Comparison of ENCODE assay signal across 8 mouse cellular contexts in genomic region chr7:24333304-24333986, GRCm38 (mm10). TPM values are rescaled to one million over a fixed set of nuclear protein-coding genes. Genes with fewer than 3 reads are reported as not detected.
DNase-seq lines count a peak whose midpoint lies in the region; ATAC-seq lines count a peak whose summit lies in the region.

Gene Tescl (minus strand): TSS chr7:24333936.

- peaks cover 20% of the 10 kb centered on the region for H3K27me3 ChIP-seq in liver, embryonic 11.5 days (replicated peaks; ENCODE audit: control insufficient read depth, insufficient read depth, low read length)
- H3K27me3 ChIP-seq in kidney, embryonic 16.5 days (ENCODE audit: insufficient read depth, low read length), result peaks cover 10% of the 10 kb centered on the region
- H3K27me3 ChIP-seq in neural tube, embryonic 15.5 days (replicated peaks), result peaks cover 19% of the 10 kb centered on the region

- H3K9ac ChIP-seq in liver, embryonic 11.5 days (ENCODE audit: low read depth, low read length), result no peak within 1 kb of the TSS
- 0 out of 2 replicates have a peak within 1 kb of the TSS, but pooled peaks have one; percentile 11 for H3K9ac ChIP-seq in kidney, embryonic 16.5 days (replicated peaks; ENCODE audit: low read length)
- H3K9ac ChIP-seq in neural tube, embryonic 15.5 days (replicated peaks), result no peak within 1 kb of the TSS

- H3K4me3 ChIP-seq in liver, embryonic 11.5 days (ENCODE audit: low read depth, low read length), result peak within 1 kb of the TSS; percentile 8; the same call in 1 of the 2 replicates
- H3K4me3 ChIP-seq in kidney, embryonic 16.5 days (ENCODE audit: low read length), result peak within 1 kb of the TSS; percentile 19
- H3K4me3 ChIP-seq in neural tube, embryonic 15.5 days (replicated peaks), result peak within 1 kb of the TSS; percentile 12; the same call in 1 of the 2 replicates

- H3K4me2 ChIP-seq in liver, embryonic 11.5 days, result peak within 1 kb of the TSS; percentile 34; the same call in 1 of the 2 replicates
- H3K4me2 ChIP-seq in kidney, embryonic 16.5 days (replicated peaks; ENCODE audit: low read depth, low read length), result peak within 1 kb of the TSS; percentile 41
- peak within 1 kb of the TSS; percentile 23; the same call in 1 of the 2 replicates for H3K4me2 ChIP-seq in neural tube, embryonic 15.5 days

- ATAC-seq in liver, embryonic 11.5 days (replicated peaks; ENCODE audit: low FRiP score), result no peak
- no peak for ATAC-seq in kidney, embryonic 16.5 days (ENCODE audit: low FRiP score, low TSS enrichment)
- ATAC-seq in neural tube, embryonic 15.5 days (ENCODE audit: low FRiP score), result no peak

- no peaks in the 10 kb centered on the region for H3K9me3 ChIP-seq in liver, embryonic 11.5 days (ENCODE audit: control insufficient read depth, low read length)
- H3K9me3 ChIP-seq in kidney, embryonic 16.5 days (ENCODE audit: low read length), result 0 out of 2 replicates have a peak, but pooled peaks cover 2% of the 10 kb centered on the region
- no peaks in the 10 kb centered on the region for H3K9me3 ChIP-seq in neural tube, embryonic 15.5 days (replicated peaks)

- DNase-seq in cerebellum, adult 9-11 months, result peak; percentile 30
- DNase-seq in cerebellum, adult 11-12 months, result no peak
- no peak for DNase-seq in liver, embryonic 11.5 days (ENCODE audit: low spot score)
- DNase-seq in liver, result no peak
- no peak for DNase-seq in left cerebral cortex, adult 9 months (ENCODE audit: low spot score in 2 of 2)
- no peak for DNase-seq in embryo, embryonic 9.5 days (ENCODE audit: extremely low spot score)

- H3K27ac ChIP-seq in liver, embryonic 11.5 days (ENCODE audit: low read depth, low read length), result no peak within 1 kb of the TSS
- no peak within 1 kb of the TSS for H3K27ac ChIP-seq in kidney, embryonic 16.5 days (ENCODE audit: low read length)
- H3K27ac ChIP-seq in neural tube, embryonic 15.5 days (replicated peaks), result no peak within 1 kb of the TSS

- 25% methylated on average over 49 of the region's 49 CpGs for WGBS in liver, embryonic 11.5 days
- 41% methylated on average over 49 of the region's 49 CpGs for WGBS in kidney, embryonic 16.5 days
- 48% methylated on average over 49 of the region's 49 CpGs for WGBS in neural tube, embryonic 15.5 days

- no peaks in the 10 kb centered on the region for H3K4me1 ChIP-seq in liver, embryonic 11.5 days (replicated peaks; ENCODE audit: control insufficient read depth, insufficient read depth, low read length)
- no peaks in the 10 kb centered on the region for H3K4me1 ChIP-seq in kidney, embryonic 16.5 days (ENCODE audit: insufficient read depth, low read length)
- H3K4me1 ChIP-seq in neural tube, embryonic 15.5 days, result no peaks in the 10 kb centered on the region

- H3K36me3 ChIP-seq in liver, embryonic 11.5 days (ENCODE audit: control insufficient read depth, insufficient read depth, low read length), result no peaks in the 10 kb centered on the region
- no peaks in the 10 kb centered on the region for H3K36me3 ChIP-seq in kidney, embryonic 16.5 days (ENCODE audit: insufficient read depth, low read length)
- no peaks in the 10 kb centered on the region for H3K36me3 ChIP-seq in neural tube, embryonic 15.5 days

RNA-seq across cellular contexts. Expression of gene Tescl, which starts in this region (rescaled TPM):
- polyA plus RNA-seq in liver, embryonic 11.5 days (2014; fragmentation: Nextera tagmentation; extraction: Ambion mirVana), result 0.22 TPM in 1 of 2 replicates, not detected in the other
- polyA plus RNA-seq in kidney, embryonic 16.5 days (2015; fragmentation: Nextera tagmentation; extraction: Ambion mirVana), result 0.19 and 0.42 TPM in 2 replicates
- polyA plus RNA-seq in neural tube, embryonic 15.5 days (2015; fragmentation: Nextera tagmentation; extraction: Ambion mirVana), result 0.24 and 0.29 TPM in 2 replicates
